In the genomic region with DNA sequence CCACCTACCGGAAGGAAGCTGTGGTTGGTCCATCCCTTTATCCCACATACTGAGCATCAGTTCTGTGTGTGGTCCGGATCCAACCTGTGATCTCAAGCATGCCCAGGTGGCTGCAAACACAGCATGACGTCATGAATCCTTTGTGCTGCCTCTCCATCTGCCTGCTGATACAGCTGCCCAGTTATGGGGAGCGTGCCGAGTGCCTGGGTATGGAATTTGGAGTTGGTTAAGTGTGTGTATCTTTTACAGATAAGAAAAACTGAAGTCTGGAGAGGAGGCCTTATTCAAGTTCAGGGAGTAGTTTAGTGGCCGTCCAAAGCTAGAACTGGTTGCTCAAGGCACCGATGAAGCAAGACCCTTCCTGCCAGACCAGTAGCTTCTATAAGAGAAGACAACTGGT, we compare ENCODE assay signal across 14 mouse cellular contexts. TPM values are rescaled to one million over a fixed set of nuclear protein-coding genes. Genes with fewer than 3 reads are reported as not detected.
"Had no signal": no experiment of that assay in that cellular context is flagged by ENCODE, and none has a peak within 500 bp of the region (broad histone marks: within the 10 kb centered on the region; RNA-seq: fewer than 3 reads in every experiment).

No protein-coding gene starts in this region.

- H3K9me3 ChIP-seq: limb, embryonic 12.5 days; liver, embryonic 15.5 days; midbrain, embryonic 13.5 days; neural tube, embryonic 15.5 days had no signal

- H3K4me2 ChIP-seq: liver, embryonic 11.5 days; liver, embryonic 15.5 days; midbrain, embryonic 13.5 days had no signal

- H3K4me1 ChIP-seq: liver, embryonic 15.5 days had no signal

- DNase-seq: kidney, adult 11 months; kidney, adult 9 months; kidney, postnatal 36 days; layer of hippocampus, adult 9-11 months; right cerebral cortex, adult 18-20 months; thymus, postnatal 14 days had no signal

- H3K36me3 ChIP-seq: limb, embryonic 12.5 days; liver, embryonic 15.5 days; midbrain, embryonic 13.5 days; neural tube, embryonic 15.5 days had no signal

- H3K27ac ChIP-seq: liver, embryonic 15.5 days; midbrain, embryonic 13.5 days; neural tube, embryonic 15.5 days; stomach, postnatal 0 days had no signal

- ATAC-seq: midbrain, embryonic 13.5 days had no signal

- H3K4me3 ChIP-seq: limb, embryonic 12.5 days; liver, embryonic 15.5 days; midbrain, embryonic 13.5 days; myocyte; neural tube, embryonic 15.5 days had no signal

- H3K9ac ChIP-seq: limb, embryonic 12.5 days; liver, embryonic 15.5 days; midbrain, embryonic 13.5 days; neural tube, embryonic 15.5 days had no signal

RNA-seq across cellular contexts. Expression of a gene that starts 0.9 kb away (rescaled TPM):
- total RNA-seq: megakaryocyte-erythroid progenitor cell, adult 5-6 weeks had no signal
